Mouse (Mus musculus): ENCODE results near the gene 9430097D07Rik. TPM values are rescaled to one million over a fixed set of nuclear protein-coding genes. Genes with fewer than 3 reads are reported as not detected.
A peak's percentile ranks its signal among the peaks of the same experiment; 100 is the strongest.

Gene 9430097D07Rik
- polyA plus RNA-seq, 1 experiment from 2014 or later: 0.99 TPM

- Histone ChIP-seq H3K4me1 (peaks cover 35% of the 10 kb centered on the region), H3K4me2 (peak overlapping the region; percentile 94), H3K27me3 (replicated peaks) (no peaks in the 10 kb centered on the region), H3K27ac (replicated peaks) (no peak overlapping the region), H3K9ac (replicated peaks) (0 out of 2 replicates have a peak overlapping the region, but pooled peaks have one; percentile 0), H3K4me3 (replicated peaks) (peak overlapping the region; percentile 82), H3K9me3 (replicated peaks) (no peaks in the 10 kb centered on the region), H3K36me3 (0 out of 2 replicates have a peak, but pooled peaks cover 3% of the 10 kb centered on the region)
- 9% methylated on average over 25 of the region's 25 CpGs for WGBS
- ATAC-seq (ENCODE audit: low FRiP score): peak; percentile 28; the same call in 1 of the 2 replicates
Observed at GRCm38 (mm10) chr2:32608141-32608777, 32.8 kb upstream of the 9430097D07Rik start.

DNA sequence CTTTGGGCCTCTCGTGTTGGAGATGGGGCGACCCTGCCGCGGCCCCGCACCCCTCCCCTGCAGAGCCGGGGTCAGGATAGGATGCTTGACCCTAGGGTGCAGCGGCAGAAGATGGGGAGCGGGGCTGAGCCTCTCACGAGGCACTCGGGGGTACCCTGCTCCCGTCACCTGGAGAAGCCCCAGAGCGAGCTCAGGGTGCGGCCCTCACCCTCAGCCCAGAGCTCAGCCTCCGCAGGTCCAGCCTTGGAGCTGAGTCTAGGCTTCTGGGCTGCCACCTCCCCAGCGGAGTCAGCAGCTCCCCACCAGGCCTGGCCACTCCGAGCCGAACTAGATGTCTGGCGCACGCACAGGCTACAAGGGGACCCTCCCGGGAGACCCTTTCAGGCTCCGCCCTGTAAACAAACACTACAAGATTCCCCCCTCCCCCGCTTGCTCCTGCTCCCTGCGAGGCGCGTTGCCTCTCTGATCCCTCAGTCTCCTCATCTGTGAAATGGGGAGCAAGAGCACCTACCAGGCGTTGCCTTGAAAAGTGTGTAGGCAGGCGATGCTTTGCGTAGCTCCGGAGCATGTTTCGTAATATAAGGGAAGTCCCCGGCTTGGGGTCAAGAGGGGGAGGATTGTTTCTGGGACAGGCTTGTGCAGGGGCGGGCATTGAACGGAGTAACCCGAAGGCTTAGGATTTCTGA lies 31.9 kb upstream of the 9430097D07Rik start:
- Histone ChIP-seq H3K4me2 (peak overlapping the region; percentile 94), H3K9me3 (replicated peaks) (no peaks in the 10 kb centered on the region), H3K4me3 (replicated peaks) (peak overlapping the region; percentile 82), H3K4me1 (peaks cover 38% of the 10 kb centered on the region), H3K27me3 (replicated peaks) (no peaks in the 10 kb centered on the region), H3K9ac (replicated peaks) (peak overlapping the region; percentile 80), H3K36me3 (no peaks in the 10 kb centered on the region), H3K27ac (replicated peaks) (peak overlapping the region; percentile 41; the same call in 1 of the 2 replicates)
- 6% methylated on average over 34 of the region's 34 CpGs for WGBS
- ATAC-seq (ENCODE audit: low FRiP score): peak; percentile 40

- Histone ChIP-seq H3K4me1 (peaks cover 39% of the 10 kb centered on the region), H3K9me3 (replicated peaks) (no peaks in the 10 kb centered on the region), H3K36me3 (no peaks in the 10 kb centered on the region), H3K27me3 (replicated peaks) (no peaks in the 10 kb centered on the region), H3K9ac (replicated peaks) (peak overlapping the region; percentile 80), H3K27ac (replicated peaks) (peak overlapping the region; percentile 41; the same call in 1 of the 2 replicates), H3K4me2 (peak overlapping the region; percentile 94), H3K4me3 (replicated peaks) (peak overlapping the region; percentile 82)
- WGBS: 14% methylated on average over 43 of the region's 55 CpGs
- ATAC-seq (ENCODE audit: low FRiP score): peak; percentile 88
Observed at GRCm38 (mm10) chr2:32606161-32607142, 31.0 kb upstream of the 9430097D07Rik start.

- H3K9ac ChIP-seq (replicated peaks): no peak overlapping the region
- no peak overlapping the region for H3K27ac ChIP-seq (replicated peaks)
- no peak for ATAC-seq (ENCODE audit: low FRiP score)
- H3K4me3 ChIP-seq (replicated peaks): no peak overlapping the region
- H3K9me3 ChIP-seq (replicated peaks): no peaks in the 10 kb centered on the region
- no peak overlapping the region for H3K4me2 ChIP-seq
- peaks cover 32% of the 10 kb centered on the region for H3K4me1 ChIP-seq
- H3K27me3 ChIP-seq (replicated peaks): no peaks in the 10 kb centered on the region
- no peaks in the 10 kb centered on the region for H3K36me3 ChIP-seq
- WGBS: 50% methylated on average over 10 of the region's 10 CpGs
Observed at GRCm38 (mm10) chr2:32604631-32605030, 29.1 kb upstream of the 9430097D07Rik start.

DNA sequence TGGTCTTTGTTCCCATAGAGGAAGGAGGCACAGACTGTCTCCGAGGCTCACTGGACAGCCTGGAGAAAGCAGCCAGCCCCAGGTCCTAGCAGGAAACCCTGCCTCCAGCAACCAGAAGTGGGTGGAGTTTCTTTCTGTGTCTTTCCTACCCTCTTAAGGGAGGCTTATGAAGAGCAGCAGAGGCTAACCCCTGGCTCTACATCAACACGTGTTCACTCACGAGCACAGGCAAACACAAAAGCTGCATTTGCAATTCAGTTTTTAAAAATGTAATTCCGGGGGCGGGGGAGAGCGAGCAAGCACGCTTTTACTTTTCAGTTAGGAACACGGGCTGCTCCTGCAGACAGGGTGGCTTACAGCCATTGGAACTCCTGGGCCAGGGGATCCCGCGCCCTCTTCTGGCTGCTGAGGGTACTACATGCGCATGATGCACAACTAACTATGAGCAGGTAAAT lies 27.1 kb upstream of the 9430097D07Rik start:
- Histone ChIP-seq H3K9ac (replicated peaks) (no peak overlapping the region), H3K4me3 (replicated peaks) (peak overlapping the region; percentile 23), H3K4me2 (peak overlapping the region; percentile 47), H3K27me3 (replicated peaks) (no peaks in the 10 kb centered on the region), H3K4me1 (peaks cover 15% of the 10 kb centered on the region), H3K36me3 (peaks cover 2% of the 10 kb centered on the region; the same call in 1 of the 2 replicates), H3K27ac (replicated peaks) (peak overlapping the region; percentile 38; the same call in 1 of the 2 replicates), H3K9me3 (replicated peaks) (no peaks in the 10 kb centered on the region)
- no peak for ATAC-seq (ENCODE audit: low FRiP score)
- under 1% methylated on average over 11 of the region's 11 CpGs for WGBS

- Histone ChIP-seq H3K27me3 (replicated peaks) (no peaks in the 10 kb centered on the region), H3K36me3 (peaks cover 12% of the 10 kb centered on the region), H3K4me2 (no peak overlapping the region), H3K9me3 (replicated peaks) (no peaks in the 10 kb centered on the region), H3K4me1 (peaks cover 7% of the 10 kb centered on the region), H3K27ac (replicated peaks) (no peak overlapping the region), H3K9ac (replicated peaks) (no peak overlapping the region), H3K4me3 (replicated peaks) (no peak overlapping the region)
- no peak for ATAC-seq (ENCODE audit: low FRiP score)
- WGBS: 40% methylated on average over 8 of the region's 8 CpGs
Observed at GRCm38 (mm10) chr2:32601417-32602065, 26.1 kb upstream of the 9430097D07Rik start.

GRCm38 (mm10) chr2:32599409-32599808 lies 23.9 kb upstream of the 9430097D07Rik start, which contains the start of gene St6galnac6:
St6galnac6 (plus strand) TSS chr2:32599709.
- ATAC-seq (ENCODE audit: low FRiP score): no peak
- 92% methylated on average over 3 of the region's 3 CpGs for WGBS
- Histone ChIP-seq H3K9ac (replicated peaks) (no peak within 1 kb of the TSS), H3K4me1 (peaks cover 4% of the 10 kb centered on the region; the same call in 1 of the 2 replicates), H3K9me3 (replicated peaks) (no peaks in the 10 kb centered on the region), H3K36me3 (peaks cover 26% of the 10 kb centered on the region), H3K4me3 (replicated peaks) (no peak within 1 kb of the TSS), H3K4me2 (no peak within 1 kb of the TSS), H3K27ac (replicated peaks) (no peak within 1 kb of the TSS), H3K27me3 (replicated peaks) (no peaks in the 10 kb centered on the region)

- 81% methylated on average over 8 of the region's 8 CpGs for WGBS
- H3K9me3 ChIP-seq (replicated peaks): no peaks in the 10 kb centered on the region
- no peak overlapping the region for H3K4me3 ChIP-seq (replicated peaks)
- H3K4me1 ChIP-seq: peaks cover 4% of the 10 kb centered on the region; the same call in 1 of the 2 replicates
- no peak overlapping the region for H3K27ac ChIP-seq (replicated peaks)
- H3K4me2 ChIP-seq: no peak overlapping the region
- peaks cover 35% of the 10 kb centered on the region for H3K36me3 ChIP-seq
- no peak overlapping the region for H3K9ac ChIP-seq (replicated peaks)
- no peak for ATAC-seq (ENCODE audit: low FRiP score)
- H3K27me3 ChIP-seq (replicated peaks): no peaks in the 10 kb centered on the region
Observed at GRCm38 (mm10) chr2:32598506-32598905, 23.0 kb upstream of the 9430097D07Rik start.

GRCm38 (mm10) chr2:32597699-32598098 lies 22.2 kb upstream of the 9430097D07Rik start:
- H3K4me1 ChIP-seq: peaks cover 3% of the 10 kb centered on the region; the same call in 1 of the 2 replicates
- H3K36me3 ChIP-seq: peaks cover 36% of the 10 kb centered on the region
- H3K27ac ChIP-seq (replicated peaks): no peak overlapping the region
- H3K9me3 ChIP-seq (replicated peaks): no peaks in the 10 kb centered on the region
- no peaks in the 10 kb centered on the region for H3K27me3 ChIP-seq (replicated peaks)
- no peak overlapping the region for H3K4me3 ChIP-seq (replicated peaks)
- WGBS: 94% methylated on average over 5 of the region's 5 CpGs
- no peak overlapping the region for H3K4me2 ChIP-seq
- no peak overlapping the region for H3K9ac ChIP-seq (replicated peaks)
- no peak for ATAC-seq (ENCODE audit: low FRiP score)

- Histone ChIP-seq H3K4me1 (no peaks in the 10 kb centered on the region), H3K4me2 (no peak overlapping the region), H3K9ac (replicated peaks) (no peak overlapping the region), H3K36me3 (peaks cover 36% of the 10 kb centered on the region), H3K9me3 (replicated peaks) (no peaks in the 10 kb centered on the region), H3K4me3 (replicated peaks) (no peak overlapping the region), H3K27me3 (replicated peaks) (no peaks in the 10 kb centered on the region), H3K27ac (replicated peaks) (no peak overlapping the region)
- 90% methylated on average over 5 of the region's 5 CpGs for WGBS
- no peak for ATAC-seq (ENCODE audit: low FRiP score)
Observed at GRCm38 (mm10) chr2:32597248-32597647, 21.8 kb upstream of the 9430097D07Rik start.

Data from neural tube, embryonic 15.5 days (tissue).